Mouse (Mus musculus) heart, embryonic 12.5 days (tissue): ENCODE data around the gene Fbxo42. TPM values are rescaled to one million over a fixed set of nuclear protein-coding genes. Genes with fewer than 3 reads are reported as not detected.

Source experiments
- ATAC-seq: fragments of 200-750 bp; cut with Nextera tagmentation; 2 replicates; pipeline ENCODE4 v1.8.0; 2017; ENCODE audit warnings: moderate TSS enrichment, moderate library complexity; ENCODE audit not compliant: insufficient number of reproducible peaks, low FRiP score
- H3K27ac ChIP-seq: fragments of 300-500 bp; sonication (generic); 2 replicates; pipeline ENCODE4 v1.5.1; 2016; ENCODE audit warnings: mild to moderate bottlenecking, moderate library complexity; ENCODE audit not compliant: poor library complexity, severe bottlenecking
- H3K27me3 ChIP-seq: fragments of 300-500 bp; sonication (generic); replicated peaks from 2 replicates; pipeline ENCODE4 v1.6.1; 2016; ENCODE audit warnings: mild to moderate bottlenecking, moderate library complexity
- H3K36me3 ChIP-seq: fragments of 300-500 bp; sonication (generic); 2 replicates; pipeline ENCODE4 v1.6.1; 2016; ENCODE audit warnings: mild to moderate bottlenecking, moderate library complexity
- H3K4me1 ChIP-seq: fragments of 300-500 bp; sonication (generic); replicated peaks from 2 replicates; pipeline ENCODE4 v1.6.1; 2016; ENCODE audit warnings: mild to moderate bottlenecking
- H3K4me2 ChIP-seq: fragments of 300-500 bp; sonication (generic); 2 replicates; pipeline ENCODE4 v1.6.1; 2016; ENCODE audit warnings: mild to moderate bottlenecking, moderate library complexity
- H3K4me3 ChIP-seq: fragments of 300-500 bp; sonication (generic); 2 replicates; pipeline ENCODE4 v1.5.1; 2016; ENCODE audit warnings: mild to moderate bottlenecking
- H3K9ac ChIP-seq: fragments of 300-500 bp; sonication (generic); 2 replicates; pipeline ENCODE4 v1.6.1; 2016; ENCODE audit warnings: mild to moderate bottlenecking, moderate library complexity
- H3K9me3 ChIP-seq: fragments of 300-500 bp; sonication (generic); replicated peaks from 2 replicates; pipeline ENCODE4 v1.6.1; 2016; ENCODE audit warnings: mild to moderate bottlenecking, moderate library complexity
- WGBS: fragments of 180-500 bp; shearing (Covaris S2); methylation state at CpG from one replicate; pipeline ENCODE4 v1.1.7; 2016; 5-methylcytosine and 5-hydroxymethylcytosine counted together
- polyA plus RNA-seq: library from polyadenylated mRNA; unstranded; fragments of >200 nt; fragmentation: Nextera tagmentation; extraction: Ambion mirVana; gene quantifications from 2 replicates; pipeline ENCODE4 v1.2.1, GENCODE M21; 2016

Fbxo42 gene
- 18.2 and 20.0 TPM in 2 replicates for polyA plus RNA-seq

DNA sequence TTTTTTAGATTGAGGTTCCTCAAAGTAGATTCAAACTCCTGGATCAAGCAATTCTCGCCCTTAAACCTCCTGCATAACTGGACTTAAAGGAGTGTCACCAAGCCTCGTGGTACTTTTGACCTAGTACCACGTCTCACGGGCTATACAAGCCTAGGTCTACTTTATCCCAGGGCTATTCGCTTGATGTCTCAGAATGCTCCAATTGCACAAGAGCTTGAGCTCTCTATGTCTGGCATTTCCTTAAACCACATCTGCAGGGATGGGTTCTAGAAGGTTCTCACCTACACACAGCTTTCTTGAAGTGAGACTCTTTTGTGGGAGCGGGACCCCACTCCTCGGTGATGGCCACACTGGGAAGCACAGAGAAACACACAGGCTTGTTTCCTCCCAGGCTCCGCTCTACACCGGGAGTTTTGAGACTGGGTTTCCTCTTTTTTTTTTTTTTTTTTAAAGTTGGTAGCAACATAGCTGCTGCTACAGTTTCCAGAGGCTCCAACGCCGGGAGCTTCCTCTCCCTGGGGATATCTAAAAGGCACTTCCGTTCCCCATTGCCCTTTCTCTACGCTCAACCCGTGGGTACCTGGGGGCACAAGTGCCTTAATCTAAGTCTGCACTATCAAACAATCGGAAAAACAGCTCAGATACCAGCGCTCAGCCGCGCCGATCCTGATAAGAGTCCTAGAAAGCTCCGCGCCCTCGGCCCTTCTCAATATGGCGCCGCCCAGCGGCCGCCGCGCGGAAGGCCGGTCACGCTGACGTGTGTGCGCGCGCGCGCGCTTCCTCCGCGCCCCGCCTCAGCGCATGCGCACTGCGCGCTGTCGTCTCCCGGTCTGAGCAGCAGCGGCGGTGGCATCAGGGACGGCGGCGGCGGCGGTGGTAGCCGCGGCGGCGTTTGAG, at the start of gene Fbxo42:
Gene Fbxo42 (plus strand): TSS at position 802 of the 897 bp plus-strand sequence.
- H3K4me1 ChIP-seq, result peaks cover 27% of the 10 kb centered on the region
- H3K4me3 ChIP-seq, result peak within 1 kb of the TSS; percentile 99
- no peaks in the 10 kb centered on the region for H3K9me3 ChIP-seq
- H3K27ac ChIP-seq, result peak within 1 kb of the TSS; percentile 83
- peak within 1 kb of the TSS; percentile 97 for H3K9ac ChIP-seq
- 7% methylated on average over 56 of the region's 58 CpGs for WGBS
- H3K36me3 ChIP-seq, result no peaks in the 10 kb centered on the region
- peak; percentile 93 for ATAC-seq
- H3K27me3 ChIP-seq, result no peaks in the 10 kb centered on the region
- peak within 1 kb of the TSS; percentile 80 for H3K4me2 ChIP-seq

GRCm38 (mm10) chr4:141098935-141099334, 48.8 kb upstream of the Fbxo42 start:
- Histone ChIP-seq H3K4me1 (peaks cover 10% of the 10 kb centered on the region), H3K9me3 (no peaks in the 10 kb centered on the region), H3K4me2 (no peak overlapping the region), H3K4me3 (no peak overlapping the region), H3K27ac (no peak overlapping the region), H3K9ac (no peak overlapping the region), H3K27me3 (0 out of 2 replicates have a peak, but pooled peaks cover 5% of the 10 kb centered on the region), H3K36me3 (no peaks in the 10 kb centered on the region)
- 49% methylated on average over 4 of the region's 4 CpGs for WGBS
- ATAC-seq, result no peak

DNA sequence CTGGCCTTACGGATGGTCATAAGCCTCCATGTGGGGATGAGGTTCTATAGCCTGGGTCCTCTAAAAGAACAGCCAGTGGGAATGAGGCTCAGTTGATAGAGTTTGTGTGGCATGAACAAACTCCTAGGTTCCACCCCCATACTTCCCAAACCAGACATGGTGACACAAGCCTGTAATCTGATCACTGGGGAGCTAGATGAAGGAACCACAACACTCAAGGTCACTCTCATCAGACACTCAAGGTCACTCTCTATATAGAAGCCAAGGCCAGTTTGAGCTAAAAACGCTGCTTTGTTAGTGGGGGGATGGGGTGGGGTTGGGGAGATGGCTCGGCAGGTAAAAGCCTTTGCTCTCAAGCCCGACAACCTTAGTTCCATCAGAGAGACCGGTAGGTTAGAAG, 47.8 kb upstream of the Fbxo42 start:
- Histone ChIP-seq H3K4me3 (no peak overlapping the region), H3K9ac (no peak overlapping the region), H3K27me3 (0 out of 2 replicates have a peak, but pooled peaks cover 6% of the 10 kb centered on the region), H3K36me3 (no peaks in the 10 kb centered on the region), H3K4me1 (peaks cover 10% of the 10 kb centered on the region), H3K4me2 (no peak overlapping the region), H3K9me3 (no peaks in the 10 kb centered on the region), H3K27ac (no peak overlapping the region)
- WGBS, result 59% methylated on average over 5 of the region's 5 CpGs
- ATAC-seq, result no peak

DNA sequence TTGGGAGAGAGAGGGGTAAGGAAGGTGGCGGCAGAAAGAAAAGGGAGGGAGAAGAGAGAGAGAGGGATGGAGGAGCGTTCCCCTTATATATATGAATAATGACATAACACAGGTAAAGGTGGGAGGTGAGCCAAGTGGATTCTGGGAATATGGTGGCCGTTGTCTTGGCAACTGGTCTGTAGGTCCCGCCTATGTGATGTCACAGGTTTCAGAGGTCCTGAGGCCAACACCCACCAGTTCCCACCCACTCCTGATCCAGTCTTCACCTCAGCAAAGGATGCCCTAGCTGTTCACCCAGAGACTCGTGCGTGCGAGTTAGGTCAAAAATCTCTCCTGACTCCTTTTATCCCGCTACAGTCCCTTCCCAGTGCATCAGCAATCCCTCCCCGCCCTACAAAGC, 46.4 kb upstream of the Fbxo42 start:
- WGBS, result 84% methylated on average over 9 of the region's 9 CpGs
- no peak overlapping the region for H3K4me3 ChIP-seq
- no peak overlapping the region for H3K4me2 ChIP-seq
- no peaks in the 10 kb centered on the region for H3K36me3 ChIP-seq
- no peak overlapping the region for H3K27ac ChIP-seq
- peaks cover 10% of the 10 kb centered on the region for H3K4me1 ChIP-seq
- no peaks in the 10 kb centered on the region for H3K9me3 ChIP-seq
- 0 out of 2 replicates have a peak, but pooled peaks cover 6% of the 10 kb centered on the region for H3K27me3 ChIP-seq
- ATAC-seq, result no peak
- no peak overlapping the region for H3K9ac ChIP-seq

- H3K27ac ChIP-seq, result no peak overlapping the region
- no peak for ATAC-seq
Measured at GRCm38 (mm10) chr4:141101855-141102254, 45.9 kb upstream of the Fbxo42 start.

GRCm38 (mm10) chr4:141106526-141107183, 41.1 kb upstream of the Fbxo42 start:
- no peak for ATAC-seq
- H3K4me3 ChIP-seq, result no peak overlapping the region

More at GRCm38 (mm10) chr4:141101855-141102254, 45.9 kb upstream of the Fbxo42 start:
- H3K36me3 ChIP-seq, result no peaks in the 10 kb centered on the region
- H3K4me3 ChIP-seq, result no peak overlapping the region
- no peak overlapping the region for H3K9ac ChIP-seq
- peaks cover 7% of the 10 kb centered on the region for H3K4me1 ChIP-seq
- no peak overlapping the region for H3K4me2 ChIP-seq
- WGBS, result 61% methylated on average over 6 of the region's 6 CpGs
- 0 out of 2 replicates have a peak, but pooled peaks cover 6% of the 10 kb centered on the region for H3K27me3 ChIP-seq
- no peaks in the 10 kb centered on the region for H3K9me3 ChIP-seq

GRCm38 (mm10) chr4:141108196-141108732, 39.4 kb upstream of the Fbxo42 start:
- ATAC-seq, result 0 out of 2 replicates have a peak, but pooled peaks have one; percentile 30
- Histone ChIP-seq H3K9ac (no peak overlapping the region), H3K9me3 (0 out of 2 replicates have a peak, but pooled peaks cover 4% of the 10 kb centered on the region), H3K4me3 (no peak overlapping the region), H3K27me3 (0 out of 2 replicates have a peak, but pooled peaks cover 6% of the 10 kb centered on the region), H3K36me3 (peaks cover 33% of the 10 kb centered on the region), H3K27ac (peak overlapping the region; percentile 56), H3K4me2 (no peak overlapping the region), H3K4me1 (peaks cover 15% of the 10 kb centered on the region)
- 16% methylated on average over 10 of the region's 10 CpGs for WGBS

More at GRCm38 (mm10) chr4:141106526-141107183, 41.1 kb upstream of the Fbxo42 start:
- 0 out of 2 replicates have a peak, but pooled peaks cover 6% of the 10 kb centered on the region for H3K27me3 ChIP-seq
- WGBS, result 81% methylated on average over 16 of the region's 16 CpGs
- no peak overlapping the region for H3K9ac ChIP-seq
- H3K36me3 ChIP-seq, result peaks cover 16% of the 10 kb centered on the region
- H3K4me2 ChIP-seq, result no peak overlapping the region
- H3K9me3 ChIP-seq, result 0 out of 2 replicates have a peak, but pooled peaks cover 4% of the 10 kb centered on the region
- H3K27ac ChIP-seq, result no peak overlapping the region
- peaks cover 15% of the 10 kb centered on the region for H3K4me1 ChIP-seq

DNA sequence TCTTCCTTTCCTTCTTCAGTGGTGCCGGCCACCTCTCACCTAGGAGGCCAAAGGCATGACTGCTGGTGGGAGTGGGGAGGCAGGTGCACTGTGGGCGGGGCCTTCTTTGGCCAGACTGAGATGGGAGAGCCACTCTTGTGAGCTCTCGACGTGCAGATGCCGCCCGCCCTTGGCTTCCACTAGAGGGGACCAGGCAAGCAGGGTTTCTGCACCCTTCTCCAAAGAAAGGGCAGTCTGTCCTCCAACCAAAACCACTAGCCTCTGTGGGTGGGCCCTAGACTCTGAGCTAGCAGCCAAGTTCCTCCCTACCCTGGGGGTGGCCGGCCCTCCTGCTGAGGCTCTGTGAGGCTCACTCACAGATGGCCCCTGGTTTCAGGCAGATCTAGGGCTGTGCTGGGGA, 33.9 kb upstream of the Fbxo42 start:
- 77% methylated on average over 7 of the region's 7 CpGs for WGBS
- no peak overlapping the region for H3K4me3 ChIP-seq
- 0 out of 2 replicates have a peak, but pooled peaks cover 4% of the 10 kb centered on the region for H3K9me3 ChIP-seq
- peaks cover 17% of the 10 kb centered on the region for H3K4me1 ChIP-seq
- no peak overlapping the region for H3K4me2 ChIP-seq
- H3K9ac ChIP-seq, result no peak overlapping the region
- peaks cover 82% of the 10 kb centered on the region for H3K36me3 ChIP-seq
- H3K27ac ChIP-seq, result no peak overlapping the region
- no peaks in the 10 kb centered on the region for H3K27me3 ChIP-seq
- ATAC-seq, result no peak

GRCm38 (mm10) chr4:141114521-141114981, 33.2 kb upstream of the Fbxo42 start:
- no peak for ATAC-seq
- no peak overlapping the region for H3K4me3 ChIP-seq
- H3K27ac ChIP-seq, result no peak overlapping the region
- no peaks in the 10 kb centered on the region for H3K27me3 ChIP-seq
- H3K36me3 ChIP-seq, result peaks cover 82% of the 10 kb centered on the region
- H3K4me1 ChIP-seq, result peaks cover 21% of the 10 kb centered on the region
- 89% methylated on average over 6 of the region's 6 CpGs for WGBS
- no peak overlapping the region for H3K4me2 ChIP-seq
- H3K9ac ChIP-seq, result 0 out of 2 replicates have a peak overlapping the region, but pooled peaks have one; percentile 23
- H3K9me3 ChIP-seq, result 0 out of 2 replicates have a peak, but pooled peaks cover 4% of the 10 kb centered on the region

GRCm38 (mm10) chr4:141115398-141115797, 32.3 kb upstream of the Fbxo42 start:
- H3K27me3 ChIP-seq, result no peaks in the 10 kb centered on the region
- H3K4me3 ChIP-seq, result no peak overlapping the region
- 80% methylated on average over 8 of the region's 8 CpGs for WGBS
- no peak overlapping the region for H3K4me2 ChIP-seq
- no peak for ATAC-seq
- H3K4me1 ChIP-seq, result peaks cover 28% of the 10 kb centered on the region
- no peak overlapping the region for H3K27ac ChIP-seq
- 0 out of 2 replicates have a peak overlapping the region, but pooled peaks have one; percentile 3 for H3K9ac ChIP-seq
- 0 out of 2 replicates have a peak, but pooled peaks cover 4% of the 10 kb centered on the region for H3K9me3 ChIP-seq
- peaks cover 78% of the 10 kb centered on the region for H3K36me3 ChIP-seq
